Mouse (Mus musculus): ENCODE results near the gene Erv3. TPM values are rescaled to one million over a fixed set of nuclear protein-coding genes. Genes with fewer than 3 reads are reported as not detected.

Gene Erv3
- polyA plus RNA-seq, 1 experiment from 2014 or later = not detected

Other genes starting within 250 kb of the Erv3 start
- gene Prnp, start 50.2 kb upstream of the Erv3 start, polyA plus RNA-seq (2015; fragmentation: Nextera tagmentation; extraction: Ambion mirVana) = 141 and 148 TPM in 2 replicates
- not detected in 2 replicates for gene Prn, start 50.2 kb upstream of the Erv3 start, polyA plus RNA-seq (2015; fragmentation: Nextera tagmentation; extraction: Ambion mirVana)
- 9.5 and 15.1 TPM in 2 replicates for gene Prnd, start 91.1 kb upstream of the Erv3 start, polyA plus RNA-seq (2015; fragmentation: Nextera tagmentation; extraction: Ambion mirVana)
- gene Rassf2, start 170.5 kb upstream of the Erv3 start, polyA plus RNA-seq (2015; fragmentation: Nextera tagmentation; extraction: Ambion mirVana) = 21.6 and 22.5 TPM in 2 replicates